Mouse (Mus musculus): Measurements from ENCODE around the gene Rgs19.

DNA sequence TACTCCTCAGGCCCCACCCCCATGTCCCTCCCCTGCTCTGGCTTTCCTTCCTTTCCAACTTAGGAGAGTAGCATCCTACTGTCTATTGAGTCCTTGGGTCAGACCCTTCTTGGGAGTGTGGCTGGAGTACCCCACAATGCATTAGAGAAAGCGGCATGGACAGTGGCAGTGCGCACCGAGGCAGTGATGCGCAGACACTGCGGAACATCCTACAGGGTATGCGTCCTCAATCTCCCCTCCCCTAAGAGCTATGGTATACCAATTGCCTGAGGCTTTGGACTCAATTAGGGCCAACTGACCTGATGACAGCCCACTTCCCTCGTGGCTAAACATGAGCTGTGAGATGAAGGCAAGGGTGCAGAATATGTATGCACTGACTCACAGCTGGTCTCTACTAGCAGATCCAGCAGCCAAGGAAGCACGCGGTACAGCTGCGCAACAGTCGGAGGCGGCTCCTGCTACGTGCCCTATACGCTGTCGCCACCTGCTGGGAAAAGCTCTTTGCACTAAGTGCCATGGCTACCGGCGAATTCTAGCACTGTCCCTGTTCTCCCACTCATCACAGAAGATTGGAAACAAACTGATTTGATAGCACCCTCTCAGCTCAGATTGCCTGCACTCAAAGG lies 34.7 kb downstream of the Rgs19 start:
- no peak for TF ChIP-seq CTCF (IDR thresholded peaks at IDR 0.05; ENCODE audit: borderline replicate concordance, control insufficient read depth, extremely low read depth, insufficient read depth, low read length, poor library complexity)
- no peak for TF ChIP-seq POLR2A (IDR thresholded peaks at IDR 0.05; ENCODE audit: control insufficient read depth, extremely low read depth, insufficient read depth, low read length, poor library complexity)

Measured in thymus, adult 2 months (tissue).